In the genomic region with DNA sequence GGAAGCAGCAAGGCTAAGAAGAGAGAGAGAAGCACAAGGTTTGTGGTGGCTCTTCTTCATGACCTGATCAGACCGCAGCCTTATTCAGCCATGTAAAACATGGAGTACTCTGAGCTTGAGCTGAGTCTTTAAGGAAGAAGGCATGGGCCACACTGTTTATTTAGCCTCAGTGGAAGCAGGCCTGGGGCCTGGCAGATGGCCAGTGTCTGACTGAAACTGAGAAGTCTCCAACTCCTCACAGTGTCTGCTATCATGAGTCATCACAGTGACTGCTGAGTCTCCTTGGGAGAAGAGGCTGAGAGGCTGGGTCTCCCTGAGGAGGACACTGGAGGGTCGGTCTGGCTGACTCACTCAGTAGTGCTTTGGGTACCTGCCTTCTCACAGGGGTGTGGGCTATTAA, we compare ENCODE assay signal across 15 mouse cellular contexts. TPM values are rescaled to one million over a fixed set of nuclear protein-coding genes. Genes with fewer than 3 reads are reported as not detected.
DNase-seq lines count a peak whose midpoint lies in the region; ATAC-seq and TF ChIP-seq lines count a peak whose summit lies in the region.
"Had no signal": no experiment of that assay in that cellular context is flagged by ENCODE, and none has a peak within 500 bp of the region (broad histone marks: within the 10 kb centered on the region; RNA-seq: fewer than 3 reads in every experiment).

No protein-coding gene starts in this region.

- no peaks in the 10 kb centered on the region for H3K36me3 ChIP-seq in limb, embryonic 14.5 days (ENCODE audit: control insufficient read depth, insufficient read depth, low read length)
- no peaks in the 10 kb centered on the region for H3K36me3 ChIP-seq in limb, embryonic 10.5 days
- H3K36me3 ChIP-seq: forebrain, embryonic 10.5 days had no signal

- H3K9me3 ChIP-seq in limb, embryonic 14.5 days (ENCODE audit: control insufficient read depth, low read length), result no peaks in the 10 kb centered on the region
- no peaks in the 10 kb centered on the region for H3K9me3 ChIP-seq in limb, embryonic 10.5 days (replicated peaks)
- H3K9me3 ChIP-seq: forebrain, embryonic 10.5 days had no signal

- TF ChIP-seq POLR2A in limb, embryonic 14.5 days (IDR thresholded peaks at IDR 0.05; ENCODE audit: borderline replicate concordance, extremely low read depth, insufficient read depth, insufficient read length), result no peak

- DNase-seq in limb, embryonic 14.5 days (ENCODE audit: low spot score), result peak; percentile 13
- no peak for DNase-seq in limb, embryonic 10.5 days (ENCODE audit: low spot score)
- DNase-seq in MN1 (ENCODE audit: low spot score), result peak; percentile 14
- peak; percentile 55 for DNase-seq in adrenal gland, adult 2 months
- DNase-seq in left cerebral cortex, adult 8-10 months (ENCODE audit: low spot score in 2 of 2), result peak; percentile 4 to 23
- no peak for DNase-seq in ovary, postnatal 10 days (ENCODE audit: low spot score)
- no peak for DNase-seq in cerebellum, adult 8-10 months
- DNase-seq in embryo, embryonic 10 days (ENCODE audit: low spot score), result no peak
- DNase-seq: kidney, adult 2 months had no signal

- WGBS in limb, embryonic 14.5 days, result 83% methylated on average over 2 of the region's 2 CpGs
- WGBS in limb, embryonic 10.5 days, result 89% methylated on average over 2 of the region's 2 CpGs

- no peak overlapping the region for H3K4me3 ChIP-seq in limb, embryonic 14.5 days (replicated peaks; ENCODE audit: low read length)
- no peak overlapping the region for H3K4me3 ChIP-seq in limb, embryonic 10.5 days
- H3K4me3 ChIP-seq: forebrain, embryonic 10.5 days had no signal

- no peak overlapping the region for H3K27ac ChIP-seq in limb, embryonic 14.5 days (replicated peaks; ENCODE audit: low read depth, low read length)
- H3K27ac ChIP-seq in limb, embryonic 10.5 days, result no peak overlapping the region
- H3K27ac ChIP-seq: forebrain, embryonic 10.5 days; macrophage had no signal

- no peak overlapping the region for H3K9ac ChIP-seq in limb, embryonic 14.5 days (ENCODE audit: low read depth, low read length, severe bottlenecking)

- no peaks in the 10 kb centered on the region for H3K27me3 ChIP-seq in limb, embryonic 14.5 days (ENCODE audit: control insufficient read depth, insufficient read depth, low read length)
- H3K27me3 ChIP-seq in limb, embryonic 10.5 days (ENCODE audit: low read depth, poor library complexity, severe bottlenecking), result no peaks in the 10 kb centered on the region

- H3K4me2 ChIP-seq in limb, embryonic 14.5 days (replicated peaks; ENCODE audit: low read depth, low read length, severe bottlenecking), result no peak overlapping the region

- H3K4me1 ChIP-seq in limb, embryonic 14.5 days (ENCODE audit: control insufficient read depth, insufficient read depth, low read length), result no peaks in the 10 kb centered on the region
- H3K4me1 ChIP-seq in limb, embryonic 10.5 days, result no peaks in the 10 kb centered on the region
- H3K4me1 ChIP-seq: forebrain, embryonic 10.5 days had no signal

- no peak for ATAC-seq in limb, embryonic 14.5 days (ENCODE audit: low FRiP score, low read depth)

RNA-seq across cellular contexts. Expression of gene Glra1, which starts 33.6 kb away (rescaled TPM):
- polyA plus RNA-seq in limb, embryonic 14.5 days (2012; rRNA removed), result 0.03 TPM in 1 of 2 replicates, not detected in the other
- not detected in 2 replicates for polyA plus RNA-seq in limb, embryonic 14.5 days (2014; fragmentation: Nextera tagmentation; extraction: Ambion mirVana)
- not detected in 2 replicates for polyA plus RNA-seq in limb, embryonic 10.5 days (2016; fragmentation: Nextera tagmentation; extraction: Ambion mirVana)
- total RNA-seq in adrenal gland, adult 2 months (2021), result not detected
- not detected in 2 replicates for polyA plus RNA-seq in adrenal gland, adult 2 months (2012; rRNA removed)
- 1 to 10 TPM; 1.9 to 3.5 (median 2.1) TPM for total RNA-seq in left cerebral cortex, adult 8-10 months (2022)
- total RNA-seq: common myeloid progenitor, adult 5-6 weeks; gastrocnemius, postnatal 4 days; liver, adult 2 months had no signal
- polyA plus RNA-seq: forebrain, embryonic 10.5 days; heart, postnatal 0 days; kidney, adult 2 months; liver, adult 2 months; macrophage had no signal

Comparison
In these comparisons a context has a peak if more than half of its experiments do, and no peak if none do; other contexts are left out.
1. DNase-seq: peak in limb, embryonic 14.5 days (single experiment), MN1 (single experiment), adrenal gland, adult 2 months (single experiment) and left cerebral cortex, adult 8-10 months (2 of 2); none in limb, embryonic 10.5 days (single experiment), ovary, postnatal 10 days (single experiment), cerebellum, adult 8-10 months (single experiment) and embryo, embryonic 10 days (single experiment).